Mouse (Mus musculus) stomach, embryonic 15.5 days (tissue): ENCODE measurements around the gene Tysnd1. TPM values are rescaled to one million over a fixed set of nuclear protein-coding genes. Genes with fewer than 3 reads are reported as not detected.

ENCODE experiments used
- ATAC-seq: fragments of 200-750 bp; cut with Nextera tagmentation; 2 replicates; pipeline ENCODE4 v1.8.0; 2017; ENCODE audit warnings: low read depth, moderate number of reproducible peaks, moderate TSS enrichment; ENCODE audit not compliant: insufficient read depth, low FRiP score
- H3K27ac ChIP-seq: fragments of 300-500 bp; sonication (generic); 2 replicates; pipeline ENCODE4 v1.5.1; 2015; ENCODE audit warnings: mild to moderate bottlenecking, inconsistent platforms
- H3K27me3 ChIP-seq: fragments of 300-500 bp; sonication (generic); replicated peaks from 2 replicates; pipeline ENCODE4 v1.6.1; 2015; ENCODE audit warnings: inconsistent platforms
- H3K36me3 ChIP-seq: fragments of 300-500 bp; sonication (generic); 2 replicates; pipeline ENCODE4 v1.6.1; 2015; ENCODE audit warnings: inconsistent platforms
- H3K4me1 ChIP-seq: fragments of 300-500 bp; sonication (generic); 2 replicates; pipeline ENCODE4 v1.6.1; 2015; ENCODE audit warnings: inconsistent platforms
- H3K4me2 ChIP-seq: fragments of 300-500 bp; sonication (generic); 2 replicates; pipeline ENCODE4 v1.6.1; 2015; ENCODE audit warnings: mild to moderate bottlenecking, inconsistent platforms
- H3K4me3 ChIP-seq: fragments of 300-500 bp; sonication (generic); replicated peaks from 2 replicates; pipeline ENCODE4 v1.5.1; 2015; ENCODE audit warnings: inconsistent platforms
- H3K9ac ChIP-seq: fragments of 300-500 bp; sonication (generic); 2 replicates; pipeline ENCODE4 v1.6.1; 2015; ENCODE audit warnings: inconsistent platforms
- H3K9me3 ChIP-seq: fragments of 300-500 bp; sonication (generic); 2 replicates; pipeline ENCODE4 v1.6.1; 2016; ENCODE audit warnings: inconsistent platforms
- WGBS: fragments of 180-500 bp; shearing (Covaris S2); methylation state at CpG from one replicate; pipeline ENCODE4 v1.1.7; 2015; 5-methylcytosine and 5-hydroxymethylcytosine counted together
- polyA plus RNA-seq: library from polyadenylated mRNA; unstranded; fragments of >200 nt; fragmentation: Nextera tagmentation; extraction: Ambion mirVana; gene quantifications from 2 replicates; pipeline ENCODE4 v1.2.1, GENCODE M21; 2015

The Tysnd1 gene
- polyA plus RNA-seq, 1 experiment from 2014 or later = 34.6 TPM

DNA sequence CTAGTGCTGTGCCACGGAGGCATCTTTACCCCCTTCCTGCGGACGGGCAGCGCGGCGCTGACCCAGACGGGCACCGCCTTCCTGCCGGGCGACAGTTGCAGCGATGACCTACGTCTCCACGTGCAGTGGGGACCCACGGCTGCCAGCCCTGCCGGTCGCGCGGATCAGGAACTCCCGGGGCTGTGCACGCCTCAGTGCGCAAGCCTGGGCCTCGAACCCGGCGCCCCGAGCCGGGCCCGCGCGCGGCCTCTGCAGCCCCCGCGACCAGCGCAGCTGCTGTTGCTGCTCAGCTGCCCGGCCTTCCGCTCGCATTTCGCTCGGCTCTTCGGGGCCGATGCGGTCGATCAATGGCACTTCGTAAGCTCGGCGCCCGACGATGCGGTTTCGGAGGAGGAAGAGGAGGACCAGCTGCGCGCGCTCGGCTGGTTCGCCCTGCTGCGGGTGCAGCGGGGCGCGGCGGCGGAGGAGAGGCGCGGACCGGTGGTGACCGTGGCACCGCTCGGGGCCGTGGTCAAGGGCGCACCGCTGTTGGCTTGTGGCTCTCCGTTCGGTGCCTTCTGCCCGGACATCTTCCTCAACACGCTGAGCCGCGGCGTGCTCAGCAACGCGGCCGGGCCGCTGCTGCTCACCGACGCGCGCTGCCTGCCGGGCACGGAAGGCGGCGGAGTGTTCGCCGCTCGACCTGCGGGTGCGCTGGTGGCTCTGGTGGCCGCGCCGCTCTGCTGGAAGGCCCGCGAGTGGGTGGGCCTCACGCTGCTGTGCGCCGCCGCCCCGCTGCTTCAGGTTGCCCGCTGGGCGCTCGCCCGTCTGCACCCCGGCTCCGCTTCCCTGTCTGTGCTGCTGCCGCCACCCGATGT lies 617 bp downstream of the Tysnd1 start:
- Histone ChIP-seq H3K27ac (peak overlapping the region; percentile 13; the same call in 1 of the 2 replicates), H3K4me3 (peak overlapping the region; percentile 71)
- peak; percentile 19; the same call in 1 of the 2 replicates for ATAC-seq

DNA sequence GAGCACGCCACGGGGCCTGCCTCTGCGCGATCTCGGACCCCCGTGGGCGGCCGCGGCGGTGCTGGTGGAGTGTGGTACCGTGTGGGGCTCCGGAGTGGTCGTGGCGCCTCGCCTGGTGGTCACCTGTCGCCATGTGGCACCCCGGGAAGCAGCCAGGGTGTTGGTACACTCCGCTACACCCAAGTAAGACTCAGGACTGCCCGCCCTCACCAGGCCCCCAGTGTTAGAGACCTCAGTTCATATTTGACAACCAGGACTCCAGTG lies 1.2 kb downstream of the Tysnd1 start:
- H3K36me3 ChIP-seq = peaks cover 14% of the 10 kb centered on the region
- 13% methylated on average over 19 of the region's 19 CpGs for WGBS
- peak overlapping the region; percentile 71 for H3K4me3 ChIP-seq
- no peaks in the 10 kb centered on the region for H3K9me3 ChIP-seq
- H3K9ac ChIP-seq = peak overlapping the region; percentile 71
- no peak overlapping the region for H3K27ac ChIP-seq
- no peaks in the 10 kb centered on the region for H3K27me3 ChIP-seq
- H3K4me1 ChIP-seq = peaks cover 16% of the 10 kb centered on the region
- peak overlapping the region; percentile 99 for H3K4me2 ChIP-seq
- ATAC-seq = no peak

More for the DNA sequence above, 617 bp downstream of the Tysnd1 start:
- peak overlapping the region; percentile 99 for H3K4me2 ChIP-seq
- peaks cover 16% of the 10 kb centered on the region for H3K4me1 ChIP-seq
- under 1% methylated on average over 105 of the region's 111 CpGs for WGBS
- H3K36me3 ChIP-seq = peaks cover 20% of the 10 kb centered on the region
- H3K9ac ChIP-seq = peak overlapping the region; percentile 71
- no peaks in the 10 kb centered on the region for H3K9me3 ChIP-seq
- no peaks in the 10 kb centered on the region for H3K27me3 ChIP-seq

DNA sequence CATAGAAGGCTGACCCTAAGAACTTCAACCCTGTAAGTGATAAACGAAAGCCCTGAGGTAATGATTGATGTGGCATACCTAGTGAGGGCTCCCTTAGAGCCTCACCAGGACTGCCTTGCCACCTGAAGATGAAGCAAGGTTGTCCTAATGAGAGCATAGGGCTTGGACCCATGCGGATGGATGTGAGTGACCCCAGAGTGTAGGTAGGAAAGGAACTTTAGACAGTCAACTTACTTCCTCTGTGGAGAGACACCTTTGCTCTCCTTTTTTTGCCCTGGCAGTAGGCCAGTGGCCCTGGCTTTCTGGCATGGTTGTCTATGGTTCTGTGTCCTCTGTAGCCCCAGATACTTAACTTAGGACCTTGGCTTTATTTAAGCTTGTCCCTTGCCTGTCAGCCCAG lies 1.7 kb downstream of the Tysnd1 start:
- WGBS = 71% methylated on average over 2 of the region's 2 CpGs
- Histone ChIP-seq H3K4me1 (peaks cover 16% of the 10 kb centered on the region), H3K27me3 (no peaks in the 10 kb centered on the region), H3K27ac (no peak overlapping the region), H3K9me3 (no peaks in the 10 kb centered on the region), H3K36me3 (peaks cover 11% of the 10 kb centered on the region), H3K4me3 (peak overlapping the region; percentile 71), H3K9ac (peak overlapping the region; percentile 71), H3K4me2 (peak overlapping the region; percentile 99)
- no peak for ATAC-seq

DNA sequence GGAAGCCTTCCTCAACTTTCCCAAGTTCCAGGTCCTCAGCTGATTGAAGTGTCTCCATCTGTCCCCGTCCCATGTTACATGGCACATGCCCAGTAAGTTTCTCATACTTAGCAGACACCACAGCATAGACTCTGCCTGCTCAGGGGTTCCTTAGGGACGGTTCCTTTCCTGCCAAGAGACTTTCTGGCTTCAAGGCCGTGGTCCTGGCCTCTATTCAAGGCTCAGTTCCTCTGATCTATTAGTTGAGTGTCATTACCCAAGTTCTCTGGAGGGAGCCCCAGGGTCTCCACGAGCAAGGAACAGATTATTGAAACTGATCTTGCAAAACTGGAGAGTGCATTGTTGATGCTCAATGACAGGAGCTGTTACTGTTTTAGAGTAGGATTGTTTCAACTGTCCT lies 9.3 kb downstream of the Tysnd1 start:
- H3K4me1 ChIP-seq = no peaks in the 10 kb centered on the region
- WGBS = 78% methylated on average over 4 of the region's 4 CpGs
- ATAC-seq = no peak

GRCm38 (mm10) chr10:61706412-61707375 lies 11.4 kb downstream of the Tysnd1 start:
- H3K36me3 ChIP-seq = peaks cover 19% of the 10 kb centered on the region
- H3K4me2 ChIP-seq = no peak overlapping the region
- H3K4me1 ChIP-seq = no peaks in the 10 kb centered on the region
- no peak for ATAC-seq
- no peak overlapping the region for H3K27ac ChIP-seq
- H3K27me3 ChIP-seq = no peaks in the 10 kb centered on the region
- no peak overlapping the region for H3K9ac ChIP-seq
- H3K4me3 ChIP-seq = no peak overlapping the region
- whole genome bisulfite sequencing = 67% methylated on average over 6 of the region's 6 CpGs
- no peaks in the 10 kb centered on the region for H3K9me3 ChIP-seq

More for the DNA sequence above, 9.3 kb downstream of the Tysnd1 start:
- H3K9ac ChIP-seq = no peak overlapping the region
- H3K9me3 ChIP-seq = no peaks in the 10 kb centered on the region
- no peaks in the 10 kb centered on the region for H3K27me3 ChIP-seq
- H3K4me3 ChIP-seq = no peak overlapping the region
- H3K36me3 ChIP-seq = peaks cover 19% of the 10 kb centered on the region
- H3K4me2 ChIP-seq = no peak overlapping the region
- H3K27ac ChIP-seq = no peak overlapping the region

DNA sequence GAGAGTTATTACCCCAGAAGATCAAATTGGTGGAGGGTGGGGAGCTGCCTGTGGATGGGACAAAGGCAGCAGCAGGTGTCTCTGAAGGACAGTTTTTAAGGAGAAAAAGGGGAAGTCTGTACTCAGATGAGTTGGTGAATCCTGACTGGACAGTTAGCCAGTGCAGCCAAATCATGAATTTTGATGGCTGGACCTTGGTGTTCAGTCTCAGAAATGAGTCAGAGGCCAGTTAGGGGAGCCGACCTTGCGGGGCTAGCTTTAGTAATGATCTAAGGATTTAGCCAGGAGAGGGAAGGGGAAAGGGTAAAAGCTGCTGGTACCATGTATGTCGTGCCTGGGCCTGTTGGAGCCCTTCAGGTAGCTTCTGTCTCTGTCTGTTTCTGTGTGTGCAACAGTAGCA lies 18.3 kb downstream of the Tysnd1 start:
- Histone ChIP-seq H3K4me2 (no peak overlapping the region), H3K4me3 (no peak overlapping the region), H3K27me3 (no peaks in the 10 kb centered on the region), H3K27ac (no peak overlapping the region), H3K36me3 (no peaks in the 10 kb centered on the region), H3K9ac (no peak overlapping the region), H3K4me1 (peaks cover 5% of the 10 kb centered on the region), H3K9me3 (no peaks in the 10 kb centered on the region)
- WGBS = 76% methylated on average over 3 of the region's 3 CpGs
- no peak for ATAC-seq

DNA sequence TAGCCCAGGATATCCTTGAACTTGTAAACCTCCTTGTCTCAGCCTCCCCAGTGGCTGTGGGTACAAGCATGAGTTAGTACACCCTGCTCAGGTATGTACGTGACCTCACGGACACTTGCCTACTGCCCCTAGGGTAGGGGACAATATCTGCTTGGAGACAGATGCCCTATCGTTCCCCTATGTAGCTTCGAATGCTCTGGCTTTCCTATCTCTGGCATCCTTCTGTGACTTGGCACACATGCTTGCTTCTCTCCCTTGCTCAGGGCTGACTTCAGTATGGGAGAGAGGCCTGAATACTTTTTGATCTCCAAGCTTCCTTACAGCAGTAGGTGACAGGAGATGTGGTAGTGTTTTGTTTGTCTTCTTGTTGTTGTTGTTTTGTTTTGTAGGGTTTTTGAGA lies 18.8 kb downstream of the Tysnd1 start:
- Histone ChIP-seq H3K36me3 (no peaks in the 10 kb centered on the region), H3K4me3 (no peak overlapping the region), H3K4me2 (no peak overlapping the region), H3K9me3 (no peaks in the 10 kb centered on the region), H3K27ac (no peak overlapping the region), H3K4me1 (peaks cover 5% of the 10 kb centered on the region), H3K9ac (no peak overlapping the region), H3K27me3 (no peaks in the 10 kb centered on the region)
- WGBS = 91% methylated on average over 4 of the region's 4 CpGs
- no peak for ATAC-seq

GRCm38 (mm10) chr10:61714771-61715461 lies 19.6 kb downstream of the Tysnd1 start, which contains the start of gene Aifm2:
Aifm2 (plus strand) TSS chr10:61715263.
- peak within 1 kb of the TSS; percentile 61 for H3K4me2 ChIP-seq
- peak; percentile 94 for ATAC-seq
- no peak within 1 kb of the TSS for H3K9ac ChIP-seq
- H3K9me3 ChIP-seq = no peaks in the 10 kb centered on the region
- H3K36me3 ChIP-seq = no peaks in the 10 kb centered on the region
- H3K27me3 ChIP-seq = no peaks in the 10 kb centered on the region
- H3K27ac ChIP-seq = 0 out of 2 replicates have a peak within 1 kb of the TSS, but pooled peaks have one; percentile 22
- 9% methylated on average over 34 of the region's 36 CpGs for WGBS
- peaks cover 5% of the 10 kb centered on the region for H3K4me1 ChIP-seq
- H3K4me3 ChIP-seq = peak within 1 kb of the TSS; percentile 49

GRCm38 (mm10) chr10:61715462-61715837 lies 20.1 kb downstream of the Tysnd1 start:
- H3K36me3 ChIP-seq = no peaks in the 10 kb centered on the region
- peak; percentile 28; the same call in 1 of the 2 replicates for ATAC-seq
- H3K9ac ChIP-seq = no peak overlapping the region
- peak overlapping the region; percentile 49 for H3K4me3 ChIP-seq
- no peak overlapping the region for H3K27ac ChIP-seq
- H3K27me3 ChIP-seq = no peaks in the 10 kb centered on the region
- peaks cover 5% of the 10 kb centered on the region for H3K4me1 ChIP-seq
- H3K9me3 ChIP-seq = no peaks in the 10 kb centered on the region
- 0% methylated on average over 11 of the region's 11 CpGs for WGBS
- H3K4me2 ChIP-seq = peak overlapping the region; percentile 61

- 74% methylated on average over 7 of the region's 7 CpGs for WGBS
- ATAC-seq = no peak
- Histone ChIP-seq H3K4me1 (peaks cover 5% of the 10 kb centered on the region), H3K9ac (no peak overlapping the region), H3K27ac (no peak overlapping the region), H3K4me3 (peak overlapping the region; percentile 49), H3K27me3 (no peaks in the 10 kb centered on the region), H3K9me3 (no peaks in the 10 kb centered on the region), H3K4me2 (peak overlapping the region; percentile 61), H3K36me3 (no peaks in the 10 kb centered on the region)
Measured at GRCm38 (mm10) chr10:61715996-61716864, 20.9 kb downstream of the Tysnd1 start.
